Mouse (Mus musculus) gastrocnemius, postnatal 36 days (tissue): ENCODE data around the gene Mbd6. TPM values are rescaled to one million over a fixed set of nuclear protein-coding genes. Genes with fewer than 3 reads are reported as not detected.

Experiments used
- total RNA-seq, 2 experiments: library from RNA; stranded (reverse); gene quantifications; 2 replicates each; pipeline ENCODE4 v1.2.3; 2021

Mbd6 gene
- total RNA-seq, 2 experiments from 2014 or later, result 11.5 to 17.1 TPM

Other genes starting within 250 kb of the Mbd6 start
- gene Mettl1, start 247.6 kb downstream of the Mbd6 start, total RNA-seq, result 10 to 100 TPM in 1 of 2 experiments, 1 to 10 TPM in 1; 8.2 to 10.0 TPM
- under 1 TPM in 1 of 2 experiments, not detected in 1; 0.10 TPM for gene Eef1akmt3, start 247.5 kb downstream of the Mbd6 start, total RNA-seq
- under 1 TPM; 0.10 to 0.15 TPM for gene Cyp27b1, start 240.8 kb downstream of the Mbd6 start, total RNA-seq
- gene March9, start 228.8 kb downstream of the Mbd6 start, total RNA-seq, result under 1 TPM; 0.64 to 0.66 TPM
- gene Cdk4, start 225.5 kb downstream of the Mbd6 start, total RNA-seq, result 10 to 100 TPM; 29.7 to 38.9 TPM
- gene Tspan31, start 218.8 kb downstream of the Mbd6 start, total RNA-seq, result 10 to 100 TPM; 22.1 to 25.0 TPM
- gene Agap2, start 213.7 kb downstream of the Mbd6 start, total RNA-seq, result 1 to 10 TPM; 2.1 to 2.9 TPM
- 10 to 100 TPM; 10.7 to 11.4 TPM for gene Os9, start 167.9 kb downstream of the Mbd6 start, total RNA-seq
- gene B4galnt1, start 123.8 kb downstream of the Mbd6 start, total RNA-seq, result 1 to 10 TPM in 1 of 2 experiments, under 1 TPM in 1; 0.69 to 1.0 TPM
- gene Slc26a10, start 108.4 kb downstream of the Mbd6 start, total RNA-seq, result 1 to 10 TPM; 4.8 to 5.1 TPM
- 1 to 10 TPM; 8.3 to 9.4 TPM for gene Arhgef25, start 98.9 kb downstream of the Mbd6 start, total RNA-seq
- gene Dtx3, start 93.3 kb downstream of the Mbd6 start, total RNA-seq, result 10 to 100 TPM; 21.2 to 24.6 TPM
- 1 to 10 TPM; 5.6 to 6.1 TPM for gene Pip4k2c, start 77.4 kb downstream of the Mbd6 start, total RNA-seq
- under 1 TPM; 0.20 to 0.66 TPM for gene Kif5a, start 25.7 kb downstream of the Mbd6 start, total RNA-seq
- gene Dctn2, start 22.6 kb downstream of the Mbd6 start, total RNA-seq, result 10 to 100 TPM; 86.8 to 91.8 TPM
- gene Mars, start 22.8 kb upstream of the Mbd6 start, total RNA-seq, result 10 to 100 TPM; 54.1 to 56.1 TPM
- gene Arhgap9, start 32.9 kb upstream of the Mbd6 start, total RNA-seq, result 1 to 10 TPM in 1 of 2 experiments, under 1 TPM in 1; 0.96 to 1.3 TPM
- 1 to 10 TPM; 1.0 to 1.5 TPM for gene Gli1, start 53.0 kb upstream of the Mbd6 start, total RNA-seq
- not detected for gene Inhbe, start 65.4 kb upstream of the Mbd6 start, total RNA-seq
- not detected for gene Inhbc, start 81.4 kb upstream of the Mbd6 start, total RNA-seq
- gene R3hdm2, start 91.3 kb upstream of the Mbd6 start, total RNA-seq, result 100 to 1,000 TPM in 1 of 2 experiments, 10 to 100 TPM in 1; 89.7 to 129 TPM
- 100 to 1,000 TPM; 342 to 376 TPM for gene Stac3, start 212.7 kb upstream of the Mbd6 start, total RNA-seq
- gene Ndufa4l2, start 225.9 kb upstream of the Mbd6 start, total RNA-seq, result 10 to 100 TPM; 11.0 to 11.3 TPM
- gene Shmt2, start 233.4 kb upstream of the Mbd6 start, total RNA-seq, result 10 to 100 TPM; 23.4 to 26.4 TPM
- gene Nxph4, start 245.5 kb upstream of the Mbd6 start, total RNA-seq, result under 1 TPM; 0.20 TPM